Mouse (Mus musculus): Measurements from ENCODE around the gene Spats2.

DNA sequence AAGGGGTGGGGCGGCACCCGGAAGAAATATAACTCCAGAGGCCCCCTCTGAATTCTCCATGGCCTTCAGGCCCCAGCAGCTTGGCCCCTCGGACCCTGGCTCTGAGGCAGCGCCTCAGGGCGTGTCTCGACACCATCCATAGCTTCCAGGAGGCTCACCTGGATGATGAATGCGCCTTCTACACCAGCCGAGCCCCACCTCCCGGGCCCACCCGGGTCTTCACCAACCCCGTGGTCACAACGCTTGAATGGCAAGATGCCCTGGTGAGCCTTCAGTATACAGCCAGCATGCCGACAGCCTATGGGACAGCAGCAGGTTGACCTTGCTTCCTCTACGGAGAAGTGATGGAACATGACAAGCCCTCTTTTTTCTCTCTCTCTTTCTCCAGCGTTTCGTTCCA is 42.9 kb upstream of the Spats2 start:
- TF ChIP-seq GATA1 (IDR thresholded peaks at IDR 0.05; ENCODE audit: borderline replicate concordance, low read length) = no peak
- TF ChIP-seq FLI1 (IDR thresholded peaks at IDR 0.05; ENCODE audit: low read length) = no peak
